Mouse (Mus musculus) macrophage (primary cell): ENCODE results near the gene Arl4c. TPM values are rescaled to one million over a fixed set of nuclear protein-coding genes. Genes with fewer than 3 reads are reported as not detected.

Source experiments
- H3K27ac ChIP-seq: fragments of 350-480 bp; formaldehyde crosslinking; 2 replicates; pipeline ENCODE4 v1.9.0; 2021
- H3K36me3 ChIP-seq: fragments of 350-480 bp; formaldehyde crosslinking; 2 replicates; pipeline ENCODE4 v1.9.0; 2021; ENCODE audit errors: inconsistent target
- H3K4me3 ChIP-seq: fragments of 350-480 bp; formaldehyde crosslinking; 2 replicates; pipeline ENCODE4 v1.9.0; 2021; ENCODE audit errors: inconsistent target
- H3K79me2 ChIP-seq: fragments of 350-480 bp; formaldehyde crosslinking; 2 replicates; pipeline ENCODE4 v1.9.0; 2021; ENCODE audit errors: inconsistent target
- WGBS: methylation state at CpG from one replicate; pipeline ENCODE4 v1.1.7; 2026; ENCODE audit warnings: inconsistent platforms; ENCODE audit not compliant: missing documents; 5-methylcytosine and 5-hydroxymethylcytosine counted together
- polyA plus RNA-seq: library from polyadenylated mRNA; stranded (reverse); fragments of 250-400 nt; gene quantifications from 3 replicates; pipeline ENCODE4 v1.2.4, GENCODE M21; 2018; ENCODE audit warnings: inconsistent platforms

Gene Arl4c
- polyA plus RNA-seq, 1 experiment from 2014 or later: 76.1 TPM

- Histone ChIP-seq H3K79me2 (peaks cover 3% of the 10 kb centered on the region), H3K27ac (no peak overlapping the region), H3K4me3 (no peak overlapping the region), H3K36me3 (no peaks in the 10 kb centered on the region)
- whole genome bisulfite sequencing: 95% methylated on average over 2 of the region's 2 CpGs
These were observed 9.7 kb downstream of the Arl4c start for GRCm38 (mm10) chr1:88692293-88692827.

DNA sequence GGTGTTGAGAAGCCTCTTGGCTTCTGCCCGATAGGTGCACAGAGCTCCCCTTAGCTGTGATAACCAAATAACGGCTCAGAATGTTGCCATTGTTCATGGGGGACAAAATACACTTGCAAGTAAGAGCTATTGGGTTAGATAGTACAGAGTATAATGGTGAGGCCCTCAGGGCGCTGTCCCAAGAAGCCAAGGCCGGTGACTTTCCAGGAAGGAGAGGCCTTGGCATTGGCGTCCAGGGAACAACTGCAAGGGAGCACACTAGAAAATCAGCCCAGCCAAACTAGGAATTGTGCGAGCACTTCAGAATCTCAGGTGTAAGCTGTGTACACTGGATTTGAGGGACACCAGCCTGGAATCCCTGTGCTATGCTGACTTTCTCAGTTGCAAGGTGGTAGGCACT lies 11.4 kb downstream of the Arl4c start:
- Histone ChIP-seq H3K4me3 (no peak overlapping the region), H3K79me2 (no peaks in the 10 kb centered on the region), H3K27ac (no peak overlapping the region), H3K36me3 (no peaks in the 10 kb centered on the region)
- WGBS: 95% methylated on average over 5 of the region's 6 CpGs

GRCm38 (mm10) chr1:88684765-88685164 lies 17.3 kb downstream of the Arl4c start:
- Histone ChIP-seq H3K27ac (no peak overlapping the region), H3K4me3 (no peak overlapping the region), H3K36me3 (no peaks in the 10 kb centered on the region), H3K79me2 (no peaks in the 10 kb centered on the region)
- 91% methylated on average over 1 of the region's 1 CpGs for WGBS

DNA sequence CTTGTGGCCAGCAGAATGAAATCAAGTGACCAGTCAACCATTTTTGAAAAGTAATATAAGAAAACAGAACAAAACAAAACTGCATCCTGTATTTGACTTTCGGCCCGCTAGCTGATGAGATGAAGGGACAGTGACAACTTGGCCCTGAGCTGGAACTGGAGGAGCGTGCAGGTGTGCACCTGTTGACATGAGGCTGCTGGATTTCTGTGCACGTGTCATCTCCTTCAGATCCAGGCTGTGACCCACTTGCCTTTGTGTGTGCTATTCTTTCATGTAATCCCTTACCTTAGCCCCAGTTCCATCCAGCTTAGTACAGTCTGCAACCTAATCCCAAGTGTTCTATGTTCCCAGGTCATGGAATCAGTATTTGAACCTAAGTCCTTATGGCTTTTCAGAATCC lies 20.4 kb downstream of the Arl4c start:
- 96% methylated on average over 4 of the region's 4 CpGs for WGBS
- H3K79me2 ChIP-seq: no peaks in the 10 kb centered on the region
- no peak overlapping the region for H3K27ac ChIP-seq
- no peak overlapping the region for H3K4me3 ChIP-seq
- no peaks in the 10 kb centered on the region for H3K36me3 ChIP-seq

DNA sequence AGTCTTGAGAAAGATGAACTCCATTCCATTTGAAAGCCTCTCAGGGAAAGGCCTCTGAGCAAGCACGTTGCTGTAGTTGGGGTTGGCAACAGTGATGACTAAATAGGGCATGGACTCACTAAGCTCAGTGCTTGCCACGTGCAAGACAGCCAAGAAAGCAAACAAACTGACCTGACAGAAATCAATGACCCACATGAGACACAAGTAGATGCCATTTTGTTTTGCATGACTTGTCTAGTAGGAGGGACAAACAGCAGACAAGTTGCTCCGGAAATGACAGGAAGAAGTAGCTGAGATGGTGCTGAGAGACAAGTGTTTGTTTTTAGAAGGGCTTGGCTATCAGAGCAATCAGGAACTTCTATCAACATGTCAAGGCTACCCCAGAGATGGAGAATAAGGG lies 21.2 kb downstream of the Arl4c start:
- H3K36me3 ChIP-seq: no peaks in the 10 kb centered on the region
- 91% methylated on average over 3 of the region's 3 CpGs for WGBS
- H3K79me2 ChIP-seq: no peaks in the 10 kb centered on the region
- H3K27ac ChIP-seq: no peak overlapping the region
- no peak overlapping the region for H3K4me3 ChIP-seq

- H3K27ac ChIP-seq: no peak overlapping the region
- H3K4me3 ChIP-seq: no peak overlapping the region
- 92% methylated on average over 3 of the region's 3 CpGs for WGBS
- no peaks in the 10 kb centered on the region for H3K36me3 ChIP-seq
- no peaks in the 10 kb centered on the region for H3K79me2 ChIP-seq
These were observed 23.7 kb downstream of the Arl4c start for GRCm38 (mm10) chr1:88678231-88678739.

GRCm38 (mm10) chr1:88670807-88671206 lies 31.2 kb downstream of the Arl4c start:
- no peak overlapping the region for H3K4me3 ChIP-seq
- WGBS: 85% methylated on average over 3 of the region's 4 CpGs
- H3K79me2 ChIP-seq: no peaks in the 10 kb centered on the region
- no peaks in the 10 kb centered on the region for H3K36me3 ChIP-seq
- no peak overlapping the region for H3K27ac ChIP-seq

DNA sequence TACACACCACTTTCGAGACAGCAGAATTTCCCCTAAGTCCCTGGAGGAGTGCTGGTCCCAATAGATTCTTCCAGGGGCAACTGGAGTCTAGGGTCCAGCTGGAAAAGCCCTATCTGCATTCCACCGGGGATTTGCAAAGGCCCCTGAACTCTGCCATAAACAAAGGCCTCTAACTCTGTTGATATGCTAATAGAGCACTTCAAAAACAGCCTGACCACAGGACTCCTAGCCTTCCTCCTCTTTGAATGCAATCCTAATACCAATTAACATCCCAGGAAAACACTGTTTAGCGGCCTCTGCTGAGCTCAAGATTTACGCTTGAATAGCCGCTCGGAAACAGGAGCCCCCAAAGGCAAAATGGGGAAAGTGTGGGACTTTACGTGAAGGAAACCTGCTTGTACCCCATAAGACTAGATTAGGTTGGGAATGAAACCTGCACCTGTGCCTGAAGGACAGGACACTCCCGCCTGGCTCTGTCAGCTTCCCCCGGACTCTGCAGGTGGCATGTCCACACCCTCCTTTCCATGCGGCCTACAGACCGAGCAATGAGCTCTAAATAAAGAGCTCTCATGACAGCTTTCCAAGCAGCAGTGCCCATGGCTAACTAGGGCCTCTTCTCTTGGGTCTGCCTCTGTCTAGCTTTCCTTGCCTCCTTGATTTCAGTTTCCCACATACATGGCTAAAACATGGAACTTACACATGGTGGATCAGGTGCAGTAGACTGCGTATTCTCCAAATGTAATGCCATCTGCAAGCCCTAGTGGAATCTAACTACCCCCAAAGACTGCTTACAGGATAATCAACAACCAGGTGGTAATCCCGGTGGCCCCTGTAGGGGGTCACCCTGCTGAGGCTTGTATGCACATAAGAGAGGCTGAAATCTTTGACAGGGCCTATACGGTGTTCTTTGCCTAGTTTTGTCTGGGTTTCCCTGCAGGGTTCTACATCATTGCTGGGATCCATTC lies 32.9 kb downstream of the Arl4c start:
- H3K4me3 ChIP-seq: no peak overlapping the region
- WGBS: 93% methylated on average over 13 of the region's 14 CpGs
- no peaks in the 10 kb centered on the region for H3K36me3 ChIP-seq
- no peak overlapping the region for H3K27ac ChIP-seq
- H3K79me2 ChIP-seq: no peaks in the 10 kb centered on the region

GRCm38 (mm10) chr1:88668353-88668752 lies 33.7 kb downstream of the Arl4c start:
- no peaks in the 10 kb centered on the region for H3K36me3 ChIP-seq
- no peak overlapping the region for H3K27ac ChIP-seq
- 96% methylated on average over 7 of the region's 7 CpGs for WGBS
- H3K4me3 ChIP-seq: no peak overlapping the region
- H3K79me2 ChIP-seq: no peaks in the 10 kb centered on the region

- H3K36me3 ChIP-seq: no peaks in the 10 kb centered on the region
- H3K27ac ChIP-seq: no peak overlapping the region
- no peaks in the 10 kb centered on the region for H3K79me2 ChIP-seq
- WGBS: 80% methylated on average over 3 of the region's 3 CpGs
- H3K4me3 ChIP-seq: no peak overlapping the region
These were observed 37.4 kb downstream of the Arl4c start for GRCm38 (mm10) chr1:88664623-88665022.

DNA sequence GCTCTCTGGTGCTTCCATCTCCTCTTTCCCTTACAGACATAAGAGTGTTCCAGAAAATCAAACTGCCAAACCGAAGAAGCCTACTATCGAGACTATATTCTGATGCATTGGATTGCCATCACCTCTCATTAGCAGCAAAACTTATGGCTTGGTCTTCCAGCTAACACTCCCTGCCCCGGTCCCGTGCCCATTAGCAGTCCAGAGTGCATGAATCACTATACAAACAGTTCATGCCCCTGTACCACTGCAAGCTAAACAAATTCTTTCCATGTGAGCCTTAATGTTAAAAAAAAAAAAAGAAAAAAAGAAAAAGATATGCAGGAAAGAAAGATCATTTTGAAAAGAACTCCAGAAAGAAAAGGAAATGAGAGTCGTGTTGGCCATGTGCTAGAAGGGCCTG lies 39.3 kb downstream of the Arl4c start:
- Histone ChIP-seq H3K36me3 (no peaks in the 10 kb centered on the region), H3K4me3 (no peak overlapping the region), H3K79me2 (no peaks in the 10 kb centered on the region), H3K27ac (no peak overlapping the region)
- WGBS: 78% methylated on average over 5 of the region's 5 CpGs

- no peak overlapping the region for H3K4me3 ChIP-seq
- no peak overlapping the region for H3K27ac ChIP-seq
- H3K36me3 ChIP-seq: no peaks in the 10 kb centered on the region
- no peaks in the 10 kb centered on the region for H3K79me2 ChIP-seq
- WGBS: 58% methylated on average over 3 of the region's 3 CpGs
These were observed 40.8 kb downstream of the Arl4c start for GRCm38 (mm10) chr1:88661209-88661608.

DNA sequence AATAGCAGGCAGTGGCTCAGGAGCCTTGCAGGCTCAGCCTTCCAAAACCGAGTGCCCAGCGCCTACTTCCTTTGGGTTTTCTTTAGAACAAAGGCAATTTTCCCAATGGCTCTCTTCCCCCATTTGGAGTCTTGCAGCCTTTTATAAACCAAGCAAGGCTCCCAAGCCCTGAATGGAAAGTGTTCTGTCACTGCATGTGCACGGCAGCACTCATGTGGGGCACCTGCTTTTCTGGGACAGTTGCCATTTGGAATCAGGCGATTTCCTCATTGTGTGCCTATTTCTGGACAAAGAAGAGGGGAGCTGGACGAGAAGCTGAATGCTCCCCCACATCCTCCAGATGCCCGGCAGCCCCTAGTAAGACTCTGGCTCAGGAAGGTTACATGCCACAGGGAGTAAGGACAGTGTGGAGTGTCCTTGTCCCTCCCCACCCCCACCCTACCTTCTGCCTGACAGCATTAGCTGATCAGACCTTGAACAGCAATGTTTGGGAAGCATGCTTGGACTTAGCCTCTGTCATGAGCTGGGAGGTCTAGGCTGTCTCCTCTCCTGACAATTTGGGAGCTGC lies 43.6 kb downstream of the Arl4c start:
- Histone ChIP-seq H3K27ac (no peak overlapping the region), H3K36me3 (no peaks in the 10 kb centered on the region), H3K79me2 (no peaks in the 10 kb centered on the region), H3K4me3 (no peak overlapping the region)
- WGBS: 62% methylated on average over 6 of the region's 6 CpGs

DNA sequence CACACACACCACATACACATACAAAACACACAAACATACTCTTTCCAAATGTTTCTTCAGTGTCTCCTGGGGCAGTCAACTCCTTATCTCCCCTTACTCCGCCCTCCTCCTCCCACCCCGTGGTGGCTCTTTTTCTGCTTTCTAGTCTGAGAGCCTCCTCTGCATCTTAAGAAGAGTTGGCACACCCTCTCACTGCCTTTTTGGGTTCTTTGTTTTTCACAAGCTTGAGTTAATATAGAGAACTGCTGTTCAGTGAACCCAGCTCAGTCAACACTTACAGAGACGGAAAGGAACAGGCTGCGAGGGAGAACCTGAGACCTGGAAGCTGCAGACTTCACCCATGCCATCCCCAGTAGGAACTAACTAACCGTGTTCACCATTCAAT lies 45.9 kb downstream of the Arl4c start:
- no peaks in the 10 kb centered on the region for H3K79me2 ChIP-seq
- no peaks in the 10 kb centered on the region for H3K36me3 ChIP-seq
- H3K27ac ChIP-seq: no peak overlapping the region
- no peak overlapping the region for H3K4me3 ChIP-seq
- WGBS: 84% methylated on average over 5 of the region's 5 CpGs

GRCm38 (mm10) chr1:88655473-88656095 lies 46.4 kb downstream of the Arl4c start:
- Histone ChIP-seq H3K4me3 (no peak overlapping the region), H3K27ac (peak overlapping the region; percentile 74), H3K36me3 (no peaks in the 10 kb centered on the region), H3K79me2 (no peaks in the 10 kb centered on the region)
- WGBS: 64% methylated on average over 3 of the region's 3 CpGs
